In genomic region chr7:139590302-139590701, GRCm38 (mm10) we compare ENCODE assay signal across 10 mouse cellular contexts. TPM values are rescaled to one million over a fixed set of nuclear protein-coding genes. Genes with fewer than 3 reads are reported as not detected.
A peak's percentile ranks its signal among the peaks of the same experiment; 100 is the strongest.
DNase-seq lines count a peak whose midpoint lies in the region; ATAC-seq and TF ChIP-seq lines count a peak whose summit lies in the region.
"Had no signal": no experiment of that assay in that cellular context is flagged by ENCODE, and none has a peak within 500 bp of the region (broad histone marks: within the 10 kb centered on the region; RNA-seq: fewer than 3 reads in every experiment).

No protein-coding gene starts in this region.

- no peaks in the 10 kb centered on the region for H3K9me3 ChIP-seq in hindbrain, embryonic 10.5 days
- no peaks in the 10 kb centered on the region for H3K9me3 ChIP-seq in hindbrain, embryonic 12.5 days (replicated peaks)
- H3K9me3 ChIP-seq in G1E (replicated peaks) = peaks cover 63% of the 10 kb centered on the region
- no peaks in the 10 kb centered on the region for H3K9me3 ChIP-seq in hindbrain, embryonic 16.5 days (ENCODE audit: control insufficient read depth, low read length)
- H3K9me3 ChIP-seq: limb, embryonic 13.5 days had no signal

- no peak for TF ChIP-seq CTCF in G1E (IDR thresholded peaks at IDR 0.05; ENCODE audit: low read depth, low read length)
- TF ChIP-seq CTCF in testis, adult 2 months (IDR thresholded peaks at IDR 0.05; ENCODE audit: control insufficient read depth, insufficient read depth, insufficient replicate concordance, low read depth, low read length) = peak; percentile 87; the same call in 1 of the 2 replicates

- H3K4me3 ChIP-seq in hindbrain, embryonic 10.5 days = no peak overlapping the region
- no peak overlapping the region for H3K4me3 ChIP-seq in hindbrain, embryonic 12.5 days
- H3K4me3 ChIP-seq in G1E (ENCODE audit: low read depth, low read length) = no peak overlapping the region
- no peak overlapping the region for H3K4me3 ChIP-seq in hindbrain, embryonic 16.5 days (ENCODE audit: low read length)
- no peak overlapping the region for H3K4me3 ChIP-seq in testis, adult 2 months (ENCODE audit: control insufficient read depth, low read depth, low read length)
- H3K4me3 ChIP-seq: limb, embryonic 13.5 days had no signal

- no peak overlapping the region for H3K27ac ChIP-seq in hindbrain, embryonic 10.5 days
- H3K27ac ChIP-seq in hindbrain, embryonic 12.5 days = no peak overlapping the region
- no peak overlapping the region for H3K27ac ChIP-seq in hindbrain, embryonic 16.5 days (ENCODE audit: low read depth, low read length)
- no peak overlapping the region for H3K27ac ChIP-seq in testis, adult 2 months (ENCODE audit: control insufficient read depth, insufficient read depth, low read depth, low read length)
- H3K27ac ChIP-seq: limb, embryonic 13.5 days had no signal

- H3K27me3 ChIP-seq in hindbrain, embryonic 10.5 days (ENCODE audit: insufficient read depth, poor library complexity, severe bottlenecking) = peaks cover 84% of the 10 kb centered on the region
- H3K27me3 ChIP-seq in hindbrain, embryonic 12.5 days = peaks cover 74% of the 10 kb centered on the region
- peaks cover 5% of the 10 kb centered on the region; the same call in 1 of the 2 replicates for H3K27me3 ChIP-seq in G1E (ENCODE audit: insufficient read depth, low read length)
- H3K27me3 ChIP-seq in hindbrain, embryonic 16.5 days (replicated peaks; ENCODE audit: control insufficient read depth, insufficient read depth, low read length) = peaks cover 33% of the 10 kb centered on the region
- no peaks in the 10 kb centered on the region; the same call in 1 of the 2 replicates for H3K27me3 ChIP-seq in testis, adult 2 months (ENCODE audit: control insufficient read depth, insufficient read depth, low read length)

- 34% methylated on average over 3 of the region's 3 CpGs for WGBS in hindbrain, embryonic 10.5 days
- 30% methylated on average over 3 of the region's 3 CpGs for WGBS in hindbrain, embryonic 12.5 days
- whole genome bisulfite sequencing in hindbrain, embryonic 16.5 days = 32% methylated on average over 3 of the region's 3 CpGs

- peaks cover 14% of the 10 kb centered on the region for H3K4me1 ChIP-seq in hindbrain, embryonic 10.5 days (replicated peaks)
- peaks cover 11% of the 10 kb centered on the region for H3K4me1 ChIP-seq in hindbrain, embryonic 12.5 days
- H3K4me1 ChIP-seq in G1E (ENCODE audit: insufficient read depth, low read depth, low read length) = no peaks in the 10 kb centered on the region
- H3K4me1 ChIP-seq in hindbrain, embryonic 16.5 days (ENCODE audit: control insufficient read depth, insufficient read depth, low read depth, low read length) = no peaks in the 10 kb centered on the region
- H3K4me1 ChIP-seq in testis, adult 2 months (ENCODE audit: control insufficient read depth, insufficient read depth, low read length) = peaks cover 3% of the 10 kb centered on the region

- no peak for TF ChIP-seq POLR2A in testis, adult 2 months (IDR thresholded peaks at IDR 0.05; ENCODE audit: control insufficient read depth, low read depth, low read length)

- H3K4me2 ChIP-seq in hindbrain, embryonic 12.5 days (replicated peaks) = no peak overlapping the region
- H3K4me2 ChIP-seq in hindbrain, embryonic 16.5 days (ENCODE audit: low read length) = no peak overlapping the region
- H3K4me2 ChIP-seq: limb, embryonic 13.5 days had no signal

- H3K36me3 ChIP-seq in hindbrain, embryonic 10.5 days = no peaks in the 10 kb centered on the region
- H3K36me3 ChIP-seq in hindbrain, embryonic 12.5 days = no peaks in the 10 kb centered on the region
- no peaks in the 10 kb centered on the region for H3K36me3 ChIP-seq in G1E (replicated peaks)
- no peaks in the 10 kb centered on the region for H3K36me3 ChIP-seq in hindbrain, embryonic 16.5 days (ENCODE audit: control insufficient read depth, insufficient read depth, low read length)
- no peaks in the 10 kb centered on the region for H3K36me3 ChIP-seq in testis, adult 2 months (ENCODE audit: control insufficient read depth, insufficient read depth, low read length)
- H3K36me3 ChIP-seq: limb, embryonic 13.5 days had no signal

- H3K9ac ChIP-seq in hindbrain, embryonic 12.5 days = no peak overlapping the region
- H3K9ac ChIP-seq in hindbrain, embryonic 16.5 days (ENCODE audit: low read depth, low read length) = no peak overlapping the region
- H3K9ac ChIP-seq: limb, embryonic 13.5 days had no signal

- peak; percentile 65 for DNase-seq in hindbrain, embryonic 10.5 days (ENCODE audit: low spot score)
- no peak for DNase-seq in G1E (ENCODE audit: low spot score)
- peak; percentile 50 to 68 for DNase-seq in cerebellum, postnatal 25 days
- DNase-seq in lung, postnatal 10 days = peak; percentile 61
- no peak for DNase-seq in left cerebral cortex, adult 11 months (ENCODE audit: low spot score)

- no peak for ATAC-seq in hindbrain, embryonic 12.5 days (ENCODE audit: low FRiP score)
- peak; percentile 43; the same call in 1 of the 2 replicates for ATAC-seq in G1E (ENCODE audit: extremely low read depth, insufficient number of reproducible peaks, low FRiP score, poor library complexity, severe bottlenecking)
- ATAC-seq in hindbrain, embryonic 16.5 days = peak; percentile 43; the same call in 1 of the 2 replicates

RNA-seq across cellular contexts. Expression of gene Nkx6-2, which starts 7.7 kb away (rescaled TPM):
- polyA plus RNA-seq in hindbrain, embryonic 10.5 days (2016; fragmentation: Nextera tagmentation; extraction: Ambion mirVana) = 35.8 and 36.0 TPM in 2 replicates
- polyA plus RNA-seq in hindbrain, embryonic 12.5 days (2016; fragmentation: Nextera tagmentation; extraction: Ambion mirVana) = 17.9 and 19.1 TPM in 2 replicates
- not detected in 2 replicates for total RNA-seq in G1E (2014; fragmentation: Nextera tagmentation)
- not detected in 2 replicates for total RNA-seq in G1E (2017)
- polyA plus RNA-seq in G1E (2012) = not detected in 2 replicates
- polyA plus RNA-seq in hindbrain, embryonic 16.5 days (2015; fragmentation: Nextera tagmentation; extraction: Ambion mirVana) = 9.4 and 9.8 TPM in 2 replicates
- polyA plus RNA-seq in testis, adult 2 months (2012; rRNA removed) = 14.5 and 15.5 TPM in 2 replicates
- polyA plus RNA-seq: embryonic facial prominence, embryonic 14.5 days had no signal

Comparison
In these comparisons a context has a peak if more than half of its experiments do, and no peak if none do; other contexts are left out.
1. DNase-seq: peak in hindbrain, embryonic 10.5 days (single experiment), cerebellum, postnatal 25 days (2 of 2) and lung, postnatal 10 days (single experiment); none in G1E (single experiment) and left cerebral cortex, adult 11 months (single experiment).
2. RNA of gene Nkx6-2, which starts 7.7 kb away (polyA plus RNA-seq): 35.8 to 36.0 TPM in hindbrain, embryonic 10.5 days, 17.9 to 19.1 TPM in hindbrain, embryonic 12.5 days, 14.5 to 15.5 TPM in testis, adult 2 months and 9.4 to 9.8 TPM in hindbrain, embryonic 16.5 days; not detected in G1E; every median in the first group is over 10 times any median in the second.